Mouse (Mus musculus) olfactory bulb, adult 2 months (tissue): Measurements from ENCODE around the gene Xylt1. TPM values are rescaled to one million over a fixed set of nuclear protein-coding genes. Genes with fewer than 3 reads are reported as not detected.

ENCODE experiments used
- H3K27ac ChIP-seq: fragments of 200-500 bp; 2 replicates; pipeline ENCODE4 v1.5.1; 2012; ENCODE audit warnings: low read depth, low read length; ENCODE audit not compliant: insufficient read depth
- H3K4me1 ChIP-seq: fragments of 200-500 bp; 2 replicates; pipeline ENCODE4 v1.6.1; 2012; ENCODE audit warnings: low read length; ENCODE audit not compliant: control insufficient read depth, insufficient read depth
- H3K4me3 ChIP-seq: fragments of 200-500 bp; 2 replicates; pipeline ENCODE4 v1.5.1; 2012; ENCODE audit warnings: mild to moderate bottlenecking, low read depth, low read length, moderate library complexity; ENCODE audit not compliant: insufficient read depth
- CTCF ChIP-seq: fragments of 200-500 bp; IDR thresholded peaks from 2 replicates; pipeline ENCODE4 v1.5.1; 2012; ENCODE audit warnings: low read depth, mild to moderate bottlenecking, low read length, moderate library complexity; ENCODE audit not compliant: insufficient read depth
- POLR2A ChIP-seq: fragments of 200-500 bp; IDR thresholded peaks from 2 replicates; pipeline ENCODE4 v1.6.1; 2012; ENCODE audit warnings: mild to moderate bottlenecking, low read depth, low read length, moderate library complexity; ENCODE audit not compliant: insufficient read depth
- WGBS: fragments of 180-500 bp; shearing (Covaris S2); methylation state at CpG from one replicate; pipeline ENCODE4 v1.1.7; 2018; 5-methylcytosine and 5-hydroxymethylcytosine counted together
- polyA plus RNA-seq: library from polyadenylated mRNA; stranded (reverse); fragments of >200 nt; gene quantifications from 2 replicates; pipeline ENCODE4 v1.2.4, GENCODE M21; 2012; ENCODE audit warnings: low replicate concordance; ENCODE audit not compliant: missing spikeins, insufficient read depth, insufficient read length

Gene Xylt1
- polyA plus RNA-seq, 1 experiment = not detected

DNA sequence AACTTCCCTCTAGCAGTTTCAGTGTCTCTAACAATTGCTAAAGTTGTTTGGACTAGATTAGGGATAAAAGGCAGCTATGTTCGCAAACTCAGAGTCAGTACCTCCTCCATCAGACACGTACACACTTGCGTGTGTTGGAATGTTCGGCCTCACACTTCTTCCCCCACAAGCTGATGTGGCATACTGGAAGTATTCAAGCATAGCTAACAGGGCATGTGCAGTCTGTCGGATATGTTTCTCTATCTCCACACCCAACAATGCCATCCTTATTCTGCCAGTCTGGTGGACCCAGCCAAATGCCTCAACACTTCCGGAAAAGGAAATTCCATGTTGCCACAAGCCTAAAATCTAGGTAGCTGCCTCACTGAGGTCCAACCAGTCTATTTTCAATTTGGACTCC lies 319.3 kb downstream of the Xylt1 start:
- Histone ChIP-seq H3K27ac (no peak overlapping the region), H3K4me3 (no peak overlapping the region), H3K4me1 (peaks cover 3% of the 10 kb centered on the region)
- 28% methylated on average over 6 of the region's 6 CpGs for WGBS
- TF ChIP-seq POLR2A = no peak
- TF ChIP-seq CTCF = no peak

DNA sequence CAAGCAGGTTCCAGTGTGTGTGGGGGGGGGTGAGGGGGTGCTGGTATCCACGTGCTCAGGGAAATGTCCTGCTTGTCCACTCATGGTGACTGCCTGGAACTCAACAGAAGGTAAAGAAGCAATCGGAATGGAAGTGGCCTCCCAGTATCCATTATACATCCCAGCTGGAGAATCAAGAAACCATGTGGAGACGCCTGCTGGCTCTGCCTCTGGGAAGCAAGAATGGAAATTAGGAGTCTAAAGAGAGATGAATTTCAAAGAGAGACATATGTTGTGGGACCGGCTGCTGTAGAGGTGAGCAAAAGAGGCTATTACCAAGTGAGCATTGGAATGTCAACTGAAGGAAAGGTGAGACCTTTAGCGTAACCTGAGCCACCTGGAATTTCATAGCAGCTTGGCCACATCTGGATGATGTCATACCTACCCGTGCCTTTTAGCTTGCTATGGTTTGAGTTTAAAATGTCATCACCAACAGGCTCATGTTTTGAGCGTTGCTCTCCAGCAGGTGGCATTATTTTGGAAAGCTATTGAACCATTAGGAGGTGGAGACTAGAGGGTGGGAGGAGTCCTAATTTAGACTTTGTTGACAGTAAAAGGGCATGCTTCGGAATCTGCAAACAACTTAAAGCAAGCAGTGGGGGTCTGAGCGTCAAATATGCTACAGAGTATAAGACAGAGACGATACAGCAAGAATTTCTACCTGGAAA lies 329.3 kb downstream of the Xylt1 start:
- H3K27ac ChIP-seq = no peak overlapping the region
- no peak overlapping the region for H3K4me3 ChIP-seq
- WGBS = 71% methylated on average over 10 of the region's 10 CpGs
- no peaks in the 10 kb centered on the region for H3K4me1 ChIP-seq
- no peak for TF ChIP-seq POLR2A
- no peak for TF ChIP-seq CTCF

DNA sequence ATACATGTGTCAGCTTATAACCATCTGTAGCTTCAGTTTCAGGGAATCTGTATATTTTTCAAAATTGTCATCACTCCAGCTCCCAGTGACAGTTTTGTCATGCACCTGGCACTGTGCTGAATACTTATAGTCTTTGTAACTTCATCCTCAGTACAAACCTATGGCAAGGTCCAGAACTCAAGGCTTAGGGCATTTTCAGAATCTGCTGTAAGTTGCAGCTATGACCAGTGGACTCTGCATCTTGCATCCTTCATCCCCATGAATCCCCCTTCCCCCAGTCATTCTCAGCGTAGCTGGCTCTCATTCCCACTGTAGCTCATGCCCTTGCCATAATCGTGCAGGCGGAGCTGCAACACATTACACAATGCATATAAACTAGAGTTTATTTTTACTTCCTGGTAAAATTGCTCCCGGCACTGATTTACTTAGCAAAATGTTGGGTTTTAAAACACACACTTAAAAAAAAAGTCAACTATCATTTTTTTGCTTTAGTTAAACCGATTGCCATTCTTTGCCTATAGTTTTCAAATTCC lies 336.2 kb downstream of the Xylt1 start:
- Histone ChIP-seq H3K4me3 (no peak overlapping the region), H3K4me1 (no peaks in the 10 kb centered on the region), H3K27ac (no peak overlapping the region)
- WGBS = 71% methylated on average over 5 of the region's 5 CpGs
- no peak for TF ChIP-seq CTCF
- no peak for TF ChIP-seq POLR2A

DNA sequence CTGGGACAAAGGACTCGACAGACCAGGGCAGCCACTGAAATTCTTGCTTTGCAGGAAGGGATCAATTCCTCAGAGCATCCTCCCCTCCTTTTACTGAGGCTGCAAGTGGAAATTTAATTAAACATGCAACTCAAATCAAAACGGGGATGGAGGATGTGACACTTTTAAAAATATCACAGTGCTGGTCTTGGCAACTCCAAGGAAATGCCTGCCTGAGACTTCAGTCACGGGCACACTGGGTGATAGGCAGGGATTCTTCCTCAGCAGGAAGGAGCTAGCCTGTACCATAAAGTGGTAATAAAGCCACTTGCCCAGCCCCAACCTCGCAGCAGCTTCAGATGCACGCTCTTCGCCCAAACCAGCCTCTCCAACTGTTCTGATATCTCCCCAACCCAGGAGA lies 339.6 kb downstream of the Xylt1 start:
- Histone ChIP-seq H3K27ac (no peak overlapping the region), H3K4me1 (no peaks in the 10 kb centered on the region), H3K4me3 (no peak overlapping the region)
- TF ChIP-seq CTCF (no peak), POLR2A (no peak)
- 71% methylated on average over 6 of the region's 6 CpGs for WGBS
